Mouse (Mus musculus): Measurements from ENCODE around the gene Plpp6. TPM values are rescaled to one million over a fixed set of nuclear protein-coding genes. Genes with fewer than 3 reads are reported as not detected.
"Not testable (repeated sequence)": the region's sequence is repeated elsewhere in the genome, so short reads cannot be mapped to it uniquely, and the experiment has no call there.

Gene Plpp6
- polyA plus RNA-seq, 1 experiment, result 21.3 TPM

DNA sequence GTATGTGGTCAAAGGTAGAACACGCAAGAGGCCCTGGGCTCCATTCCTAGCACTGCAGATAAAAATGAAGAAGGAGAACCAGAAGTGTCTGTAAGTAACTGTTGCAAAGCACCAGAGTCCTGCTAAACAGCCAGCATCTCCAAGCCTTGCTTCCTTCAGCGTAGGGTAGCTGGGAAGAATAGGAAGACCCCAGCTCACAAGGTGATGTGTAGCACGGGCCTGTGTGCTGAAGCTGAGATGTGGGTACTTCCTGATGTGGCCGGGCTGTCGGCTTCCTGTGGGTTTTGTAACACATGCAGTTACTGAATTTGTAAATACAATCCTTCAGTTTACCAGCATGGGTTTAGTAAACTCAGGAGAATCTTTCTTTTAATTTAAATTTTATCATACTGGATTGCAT lies 31.6 kb downstream of the Plpp6 start:
- H3K4me3 ChIP-seq (ENCODE audit: insufficient read depth, low read length), result no peak overlapping the region
- H3K27ac ChIP-seq (ENCODE audit: insufficient read depth, low read length), result peak overlapping the region; percentile 56
- TF ChIP-seq POLR2A (IDR thresholded peaks at IDR 0.05; ENCODE audit: extremely low read depth, insufficient read depth, low read length) (no peak), CTCF (IDR thresholded peaks at IDR 0.05; ENCODE audit: extremely low read depth, insufficient read depth, low read length) (no peak)
- peaks cover 2% of the 10 kb centered on the region for H3K4me1 ChIP-seq (ENCODE audit: control insufficient read depth, insufficient read depth, low read length)

DNA sequence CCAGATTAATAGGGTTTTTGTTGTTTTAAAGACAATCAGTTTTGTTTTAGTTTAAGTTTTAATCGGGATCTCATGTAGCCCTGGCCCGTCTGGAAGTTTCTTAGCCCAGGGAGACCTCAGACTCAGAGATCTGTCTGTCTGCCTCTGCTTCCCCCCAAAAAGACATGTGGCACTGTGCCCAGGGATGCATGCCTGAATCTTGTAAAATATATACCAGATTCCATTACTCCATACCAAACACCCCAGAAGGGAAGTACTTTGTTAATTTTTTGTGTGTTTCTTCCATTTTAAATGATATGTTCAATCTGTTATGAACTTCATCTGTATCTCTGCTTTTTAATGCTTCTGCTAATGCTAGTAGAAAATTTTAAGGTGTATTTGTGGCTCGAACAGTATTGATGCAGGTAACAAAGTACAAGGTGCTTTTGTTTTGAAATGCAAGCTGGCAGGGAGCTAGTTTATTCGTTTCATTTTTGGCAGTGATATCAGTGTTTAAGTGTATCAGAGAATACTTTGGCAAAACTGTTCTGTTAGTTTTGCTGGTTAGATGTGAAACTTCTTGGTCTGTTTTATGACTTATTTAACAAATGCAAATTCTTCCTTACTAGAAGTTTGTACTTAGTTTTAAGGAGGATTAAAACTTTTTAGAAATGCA lies 34.4 kb downstream of the Plpp6 start:
- no peak for TF ChIP-seq POLR2A (IDR thresholded peaks at IDR 0.05; ENCODE audit: extremely low read depth, insufficient read depth, low read length)
- no peak for TF ChIP-seq CTCF (IDR thresholded peaks at IDR 0.05; ENCODE audit: extremely low read depth, insufficient read depth, low read length)
- H3K4me3 ChIP-seq (ENCODE audit: insufficient read depth, low read length), result no peak overlapping the region
- no peak overlapping the region for H3K27ac ChIP-seq (ENCODE audit: insufficient read depth, low read length)
- H3K4me1 ChIP-seq (ENCODE audit: control insufficient read depth, insufficient read depth, low read length), result peaks cover 2% of the 10 kb centered on the region

DNA sequence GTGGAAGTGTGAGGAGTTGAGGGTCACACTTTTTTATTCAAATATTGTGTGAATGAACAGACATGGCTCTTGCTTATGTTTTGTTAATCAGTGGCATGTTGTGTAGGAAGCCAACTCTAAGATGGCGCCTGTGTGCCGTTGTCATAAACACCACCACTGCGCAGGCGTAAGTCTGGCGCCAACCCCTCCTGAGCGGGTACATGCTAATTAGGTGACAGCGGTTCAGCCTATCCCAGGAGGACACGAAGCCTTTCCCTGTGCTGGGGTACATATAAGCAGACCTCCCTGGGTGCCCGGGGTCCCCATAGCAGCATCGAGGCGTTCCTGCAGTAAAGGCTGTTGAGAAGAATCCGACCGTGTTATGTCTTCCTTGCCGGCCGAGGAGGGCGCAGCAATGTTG lies 36.6 kb downstream of the Plpp6 start:
- not testable (repeated sequence) for H3K27ac ChIP-seq (ENCODE audit: insufficient read depth, low read length); H3K4me1 ChIP-seq (ENCODE audit: control insufficient read depth, insufficient read depth, low read length); H3K4me3 ChIP-seq (ENCODE audit: insufficient read depth, low read length)

- no peak for TF ChIP-seq POLR2A (IDR thresholded peaks at IDR 0.05; ENCODE audit: extremely low read depth, insufficient read depth, low read length)
- no peak for TF ChIP-seq CTCF (IDR thresholded peaks at IDR 0.05; ENCODE audit: extremely low read depth, insufficient read depth, low read length)
- H3K4me1 ChIP-seq (ENCODE audit: control insufficient read depth, insufficient read depth, low read length), result no peaks in the 10 kb centered on the region
- no peak overlapping the region for H3K4me3 ChIP-seq (ENCODE audit: insufficient read depth, low read length)
- H3K27ac ChIP-seq (ENCODE audit: insufficient read depth, low read length), result no peak overlapping the region
Measured at GRCm38 (mm10) chr19:29008069-29008706, 44.4 kb downstream of the Plpp6 start.

- Histone ChIP-seq H3K4me3 (ENCODE audit: insufficient read depth, low read length) (no peak overlapping the region), H3K27ac (ENCODE audit: insufficient read depth, low read length) (no peak overlapping the region), H3K4me1 (ENCODE audit: control insufficient read depth, insufficient read depth, low read length) (no peaks in the 10 kb centered on the region)
- TF ChIP-seq CTCF (IDR thresholded peaks at IDR 0.05; ENCODE audit: extremely low read depth, insufficient read depth, low read length) (no peak), POLR2A (IDR thresholded peaks at IDR 0.05; ENCODE audit: extremely low read depth, insufficient read depth, low read length) (no peak)
Measured at GRCm38 (mm10) chr19:29009046-29009445, 45.3 kb downstream of the Plpp6 start.

DNA sequence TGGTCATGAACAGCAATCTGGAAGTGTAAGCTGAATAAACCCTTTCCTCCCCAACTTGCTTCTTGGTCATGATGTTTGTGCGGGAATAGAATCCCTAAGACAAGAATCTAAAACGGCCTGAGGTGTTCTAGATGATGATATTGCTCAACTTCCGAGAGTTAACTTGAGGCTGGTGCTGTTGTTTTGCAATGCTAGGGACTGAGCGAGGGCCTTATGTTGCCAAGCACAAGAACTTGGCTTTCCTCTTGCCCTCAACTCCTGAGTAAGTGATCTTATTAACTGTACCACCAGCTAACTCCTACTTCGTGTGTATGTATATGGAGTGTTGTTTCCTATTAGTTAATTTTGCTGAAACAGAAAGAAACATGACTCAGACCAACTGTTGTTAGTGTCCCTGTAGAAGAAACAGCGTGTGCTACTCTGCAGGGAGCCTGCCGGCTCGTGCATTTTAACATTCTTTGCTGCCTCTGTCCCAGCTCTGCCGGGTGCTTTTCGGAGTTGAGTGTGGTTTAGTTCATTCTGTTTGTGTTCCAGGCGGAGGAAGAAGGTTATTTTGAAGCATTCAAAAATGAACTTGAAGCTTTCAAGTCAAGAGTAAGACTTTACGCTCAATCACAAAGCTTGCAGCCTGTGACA lies 47.7 kb downstream of the Plpp6 start:
- Histone ChIP-seq H3K4me1 (ENCODE audit: control insufficient read depth, insufficient read depth, low read length) (no peaks in the 10 kb centered on the region), H3K27ac (ENCODE audit: insufficient read depth, low read length) (no peak overlapping the region)

DNA sequence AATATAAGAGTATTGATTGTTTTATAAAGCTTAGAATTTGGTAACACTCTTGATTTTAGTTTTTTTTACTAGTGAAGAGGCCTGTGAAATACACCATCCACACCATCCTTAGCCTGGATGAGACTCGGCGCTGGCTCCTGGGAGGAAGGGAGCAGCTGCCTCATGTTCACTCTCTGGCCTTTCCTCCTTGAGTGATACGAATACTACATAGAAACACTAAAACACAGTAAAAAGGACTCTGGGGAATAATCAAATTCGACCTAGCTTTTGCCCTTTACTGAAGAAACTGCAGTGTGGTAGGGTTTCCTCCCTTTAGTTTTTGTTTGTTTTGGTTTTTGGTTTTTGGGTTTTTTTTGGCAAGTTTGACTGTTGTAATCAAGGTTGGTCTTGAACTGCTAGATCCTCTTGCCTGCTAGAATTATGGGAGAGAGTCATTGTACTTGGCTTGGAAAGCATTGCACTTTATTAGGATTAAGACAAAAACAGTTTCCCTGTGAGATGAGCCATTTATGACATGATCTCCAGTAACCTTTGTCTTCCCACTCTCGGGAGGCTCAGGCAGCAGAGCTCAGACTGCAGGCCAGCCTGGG lies 50.8 kb downstream of the Plpp6 start:
- H3K4me3 ChIP-seq (ENCODE audit: insufficient read depth, low read length), result no peak overlapping the region
- TF ChIP-seq CTCF (IDR thresholded peaks at IDR 0.05; ENCODE audit: extremely low read depth, insufficient read depth, low read length) (no peak), POLR2A (IDR thresholded peaks at IDR 0.05; ENCODE audit: extremely low read depth, insufficient read depth, low read length) (no peak)
- H3K4me1 ChIP-seq (ENCODE audit: control insufficient read depth, insufficient read depth, low read length), result no peaks in the 10 kb centered on the region
- no peak overlapping the region for H3K27ac ChIP-seq (ENCODE audit: insufficient read depth, low read length)

More for the DNA sequence above, 47.7 kb downstream of the Plpp6 start:
- no peak overlapping the region for H3K4me3 ChIP-seq (ENCODE audit: insufficient read depth, low read length)
- no peak for TF ChIP-seq CTCF (IDR thresholded peaks at IDR 0.05; ENCODE audit: extremely low read depth, insufficient read depth, low read length)
- no peak for TF ChIP-seq POLR2A (IDR thresholded peaks at IDR 0.05; ENCODE audit: extremely low read depth, insufficient read depth, low read length)

DNA sequence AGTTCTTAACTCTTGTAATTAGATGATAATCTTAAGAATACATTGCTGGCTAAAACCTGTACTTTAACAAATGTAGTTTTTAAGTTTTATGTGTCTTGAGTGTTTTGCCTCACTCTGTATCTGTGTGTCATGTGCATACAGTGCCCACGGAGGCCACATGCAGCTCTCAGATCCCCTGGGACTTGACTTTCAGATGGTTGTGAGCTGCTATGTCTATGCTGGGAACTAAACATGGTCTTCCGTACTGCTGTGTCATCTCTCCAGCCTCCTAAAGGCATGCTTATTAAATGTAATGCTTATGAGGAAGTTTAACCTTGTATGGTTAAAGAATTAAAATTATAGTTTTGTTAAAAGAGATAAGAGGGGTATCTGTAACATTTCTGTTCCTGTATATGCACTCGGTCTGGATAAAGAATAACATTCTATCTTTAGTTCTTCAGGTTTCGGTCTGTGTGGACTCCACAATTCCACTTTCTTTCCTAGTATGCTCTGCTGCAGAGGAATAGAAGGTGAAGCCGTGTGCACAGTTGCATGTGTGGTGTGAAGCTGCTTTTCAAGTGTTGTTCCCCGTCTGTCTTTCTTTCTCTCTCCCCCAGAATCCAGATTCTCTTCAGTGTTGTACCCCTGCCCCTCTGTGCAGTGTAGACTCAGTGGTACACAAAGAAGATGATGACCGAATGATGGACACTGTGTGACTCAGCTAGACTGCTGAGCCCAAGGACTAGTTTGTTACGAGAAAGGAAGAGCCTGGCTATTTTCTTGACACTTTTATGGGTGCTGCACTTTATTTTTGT lies 51.9 kb downstream of the Plpp6 start:
- H3K4me3 ChIP-seq (ENCODE audit: insufficient read depth, low read length), result no peak overlapping the region
- H3K27ac ChIP-seq (ENCODE audit: insufficient read depth, low read length), result no peak overlapping the region
- TF ChIP-seq POLR2A (IDR thresholded peaks at IDR 0.05; ENCODE audit: extremely low read depth, insufficient read depth, low read length) (no peak), CTCF (IDR thresholded peaks at IDR 0.05; ENCODE audit: extremely low read depth, insufficient read depth, low read length) (no peak)
- H3K4me1 ChIP-seq (ENCODE audit: control insufficient read depth, insufficient read depth, low read length), result no peaks in the 10 kb centered on the region

GRCm38 (mm10) chr19:29016204-29016765 lies 52.5 kb downstream of the Plpp6 start:
- Histone ChIP-seq H3K4me1 (ENCODE audit: control insufficient read depth, insufficient read depth, low read length) (no peaks in the 10 kb centered on the region), H3K4me3 (ENCODE audit: insufficient read depth, low read length) (no peak overlapping the region), H3K27ac (ENCODE audit: insufficient read depth, low read length) (no peak overlapping the region)
- TF ChIP-seq POLR2A (IDR thresholded peaks at IDR 0.05; ENCODE audit: extremely low read depth, insufficient read depth, low read length) (no peak), CTCF (IDR thresholded peaks at IDR 0.05; ENCODE audit: extremely low read depth, insufficient read depth, low read length) (no peak)

Other genes with a start within 250 kb of the Plpp6 start
- gene Slc1a1, start 128.9 kb upstream of the Plpp6 start, polyA plus RNA-seq (2012; rRNA removed), result 60.4 and 66.7 TPM in 2 replicates
- gene 4430402I18Rik, start 3.8 kb downstream of the Plpp6 start, polyA plus RNA-seq (2012; rRNA removed), result 6.2 and 7.6 TPM in 2 replicates
- gene Cdc37l1, start 26.4 kb downstream of the Plpp6 start, polyA plus RNA-seq (2012; rRNA removed), result 68.7 and 71.2 TPM in 2 replicates
- gene Ak3, start 84.0 kb downstream of the Plpp6 start, polyA plus RNA-seq (2012; rRNA removed), result 65.9 and 71.0 TPM in 2 replicates
- gene Rcl1, start 137.4 kb downstream of the Plpp6 start, polyA plus RNA-seq (2012; rRNA removed), result 16.5 and 16.7 TPM in 2 replicates

Data from cortical plate, adult 2 months (tissue).